Mouse (Mus musculus): ENCODE results near the gene Srcin1.

GRCm38 (mm10) chr11:97555144-97555543, 20.8 kb downstream of the Srcin1 start:
- TF ChIP-seq EP300 (optimal IDR thresholded peaks at IDR 0.05) (no peak), CTCF (IDR thresholded peaks at IDR 0.05; ENCODE audit: low read depth) (no peak)
